Mouse (Mus musculus) neural tube, embryonic 15.5 days (tissue): ENCODE results near the gene Shq1. TPM values are rescaled to one million over a fixed set of nuclear protein-coding genes. Genes with fewer than 3 reads are reported as not detected.

Source experiments
- ATAC-seq: fragments of 200-750 bp; cut with Nextera tagmentation; 2 replicates; pipeline ENCODE4 v1.8.0; 2017; ENCODE audit warnings: mild to moderate bottlenecking, moderate TSS enrichment, moderate library complexity; ENCODE audit not compliant: low FRiP score
- H3K27ac ChIP-seq: fragments of 300-500 bp; sonication (generic); replicated peaks from 2 replicates; pipeline ENCODE4 v1.5.1; 2015; ENCODE audit warnings: mild to moderate bottlenecking, inconsistent platforms
- H3K27me3 ChIP-seq: fragments of 300-500 bp; sonication (generic); replicated peaks from 2 replicates; pipeline ENCODE4 v1.6.1; 2015; ENCODE audit warnings: inconsistent platforms
- H3K36me3 ChIP-seq: fragments of 300-500 bp; sonication (generic); 2 replicates; pipeline ENCODE4 v1.6.1; 2015; ENCODE audit warnings: inconsistent platforms
- H3K4me1 ChIP-seq: fragments of 300-500 bp; sonication (generic); 2 replicates; pipeline ENCODE4 v1.6.1; 2015; ENCODE audit warnings: inconsistent platforms
- H3K4me2 ChIP-seq: fragments of 300-500 bp; sonication (generic); 2 replicates; pipeline ENCODE4 v1.6.1; 2015; ENCODE audit warnings: inconsistent platforms, mild to moderate bottlenecking, moderate library complexity
- H3K4me3 ChIP-seq: fragments of 300-500 bp; sonication (generic); replicated peaks from 2 replicates; pipeline ENCODE4 v1.5.1; 2015; ENCODE audit warnings: mild to moderate bottlenecking, inconsistent platforms
- H3K9ac ChIP-seq: fragments of 300-500 bp; sonication (generic); replicated peaks from 2 replicates; pipeline ENCODE4 v1.6.1; 2015; ENCODE audit warnings: mild to moderate bottlenecking, inconsistent platforms
- H3K9me3 ChIP-seq: fragments of 300-500 bp; sonication (generic); replicated peaks from 2 replicates; pipeline ENCODE4 v1.6.1; 2016; ENCODE audit warnings: inconsistent platforms
- WGBS: fragments of 180-500 bp; shearing (Covaris S2); methylation state at CpG from one replicate; pipeline ENCODE4 v1.1.7; 2015; ENCODE audit warnings: mixed read lengths; 5-methylcytosine and 5-hydroxymethylcytosine counted together
- polyA plus RNA-seq: library from polyadenylated mRNA; unstranded; fragments of >200 nt; fragmentation: Nextera tagmentation; extraction: Ambion mirVana; gene quantifications from 2 replicates; pipeline ENCODE4 v1.2.1, GENCODE M21; 2015

The Shq1 gene
- polyA plus RNA-seq, 1 experiment from 2014 or later = 8.9 TPM

DNA sequence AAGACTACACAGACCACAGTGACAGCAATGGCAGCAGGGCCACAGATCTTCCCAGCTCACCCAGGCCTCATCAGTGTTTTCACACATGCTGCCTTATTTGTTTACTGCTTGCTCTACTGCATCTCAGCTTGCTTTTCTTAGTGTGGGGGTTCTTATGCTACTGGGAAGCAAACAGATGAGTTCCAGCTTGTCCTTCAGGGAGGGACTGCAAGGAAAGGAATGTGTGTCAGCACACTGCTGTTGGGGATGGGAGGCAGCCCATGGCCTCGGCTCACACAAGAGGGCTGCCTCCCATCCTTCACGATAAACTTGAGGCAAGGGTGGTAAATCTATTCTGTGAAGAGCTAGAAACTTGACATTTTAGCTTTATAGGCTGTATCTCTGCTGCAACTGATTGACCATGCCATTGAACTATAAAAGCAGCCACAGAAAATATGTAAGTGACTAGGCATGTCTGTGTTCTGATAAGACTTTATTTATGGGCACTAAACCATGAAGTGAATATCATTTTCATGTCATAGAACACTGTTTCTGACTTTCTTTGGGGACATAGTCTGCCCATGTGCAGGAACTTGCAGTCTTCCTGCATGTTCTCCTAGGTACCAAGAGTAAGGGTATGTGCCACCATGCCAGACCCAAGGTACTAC, 48.0 kb downstream of the Shq1 start:
- Histone ChIP-seq H3K27me3 (no peaks in the 10 kb centered on the region), H3K4me1 (no peaks in the 10 kb centered on the region), H3K4me2 (no peak overlapping the region), H3K9ac (no peak overlapping the region), H3K4me3 (no peak overlapping the region), H3K9me3 (no peaks in the 10 kb centered on the region), H3K36me3 (no peaks in the 10 kb centered on the region), H3K27ac (no peak overlapping the region)
- ATAC-seq = no peak
- WGBS = 72% methylated on average over 2 of the region's 2 CpGs

DNA sequence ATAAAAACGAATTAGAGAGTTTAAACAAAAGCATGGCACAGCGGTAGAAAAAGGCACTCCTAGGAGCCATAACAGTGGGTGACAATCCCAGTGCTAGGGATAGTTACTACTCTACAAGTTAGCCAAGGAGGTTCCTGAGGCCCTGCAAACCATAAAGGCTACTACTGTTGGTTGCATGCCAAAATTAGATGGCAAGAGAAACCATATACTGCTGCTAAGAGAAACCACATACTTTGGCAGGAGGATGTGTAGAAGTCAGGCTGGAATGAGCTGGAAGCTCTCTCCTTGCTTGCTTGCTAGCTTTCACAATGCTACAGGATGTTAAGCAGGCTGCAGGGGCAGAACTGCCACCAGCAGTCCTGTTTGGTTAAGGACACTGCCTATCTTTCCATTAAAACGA, 50.5 kb downstream of the Shq1 start:
- Histone ChIP-seq H3K27ac (no peak overlapping the region), H3K9ac (no peak overlapping the region), H3K27me3 (no peaks in the 10 kb centered on the region), H3K4me3 (no peak overlapping the region), H3K9me3 (no peaks in the 10 kb centered on the region), H3K4me1 (no peaks in the 10 kb centered on the region), H3K4me2 (no peak overlapping the region), H3K36me3 (no peaks in the 10 kb centered on the region)
- WGBS = 67% methylated on average over 3 of the region's 3 CpGs
- ATAC-seq = no peak

DNA sequence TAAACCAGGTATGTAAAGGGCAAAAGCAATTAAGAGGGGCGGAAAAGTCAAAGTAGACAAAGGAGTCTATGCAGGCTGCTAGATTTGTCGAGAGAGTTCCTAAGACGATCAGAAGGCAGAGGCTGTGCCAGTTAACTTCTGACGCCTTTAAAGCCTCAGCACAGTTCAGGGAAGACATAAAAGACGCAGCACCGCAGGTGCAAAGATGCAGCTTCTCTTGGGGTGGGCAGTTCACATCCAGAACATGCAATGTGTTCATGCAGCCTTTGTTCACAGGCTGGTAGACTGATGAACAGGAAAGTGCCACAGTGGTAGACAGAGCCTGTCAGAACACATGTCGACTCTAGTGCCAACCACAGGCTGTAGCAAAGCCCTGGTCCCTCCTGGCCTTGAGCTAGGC, 51.6 kb downstream of the Shq1 start:
- no peaks in the 10 kb centered on the region for H3K27me3 ChIP-seq
- H3K9ac ChIP-seq = no peak overlapping the region
- no peaks in the 10 kb centered on the region for H3K9me3 ChIP-seq
- WGBS = 87% methylated on average over 7 of the region's 7 CpGs
- H3K4me3 ChIP-seq = no peak overlapping the region
- H3K27ac ChIP-seq = no peak overlapping the region
- peaks cover under 1% of the 10 kb centered on the region for H3K4me1 ChIP-seq
- ATAC-seq = no peak
- no peaks in the 10 kb centered on the region for H3K36me3 ChIP-seq
- no peak overlapping the region for H3K4me2 ChIP-seq

DNA sequence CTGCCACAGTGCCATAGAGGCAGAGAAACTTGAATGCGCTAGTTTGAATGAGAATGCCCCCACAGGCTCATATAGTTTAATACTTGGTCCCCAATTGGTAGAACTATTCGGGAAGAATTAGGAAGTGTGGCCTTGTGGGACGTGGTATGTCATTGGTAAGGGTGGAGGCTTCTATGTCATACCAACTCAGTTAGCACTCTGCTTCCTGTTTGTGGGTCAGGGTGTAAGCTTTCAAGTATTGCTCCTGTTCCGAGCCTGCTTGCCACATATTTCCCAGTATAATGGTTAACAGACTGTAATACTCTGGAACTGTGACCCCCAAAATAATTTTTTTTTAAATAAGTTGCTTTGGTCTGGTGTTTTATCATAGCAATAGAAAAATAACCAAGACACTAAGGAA, 54.8 kb downstream of the Shq1 start:
- no peak overlapping the region for H3K4me2 ChIP-seq
- ATAC-seq = no peak
- WGBS = 96% methylated on average over 4 of the region's 4 CpGs

GRCm38 (mm10) chr6:100613593-100614267, 57.2 kb downstream of the Shq1 start:
- Histone ChIP-seq H3K9ac (no peak overlapping the region), H3K9me3 (no peaks in the 10 kb centered on the region), H3K4me2 (no peak overlapping the region), H3K36me3 (no peaks in the 10 kb centered on the region), H3K27me3 (no peaks in the 10 kb centered on the region), H3K4me3 (no peak overlapping the region), H3K4me1 (peaks cover 7% of the 10 kb centered on the region), H3K27ac (no peak overlapping the region)
- ATAC-seq = no peak
- WGBS = 32% methylated on average over 6 of the region's 6 CpGs

More for the DNA sequence above, 54.8 kb downstream of the Shq1 start:
- H3K27ac ChIP-seq = no peak overlapping the region
- peaks cover 7% of the 10 kb centered on the region for H3K4me1 ChIP-seq
- no peak overlapping the region for H3K9ac ChIP-seq
- H3K27me3 ChIP-seq = no peaks in the 10 kb centered on the region
- H3K4me3 ChIP-seq = no peak overlapping the region
- H3K9me3 ChIP-seq = no peaks in the 10 kb centered on the region
- H3K36me3 ChIP-seq = no peaks in the 10 kb centered on the region

DNA sequence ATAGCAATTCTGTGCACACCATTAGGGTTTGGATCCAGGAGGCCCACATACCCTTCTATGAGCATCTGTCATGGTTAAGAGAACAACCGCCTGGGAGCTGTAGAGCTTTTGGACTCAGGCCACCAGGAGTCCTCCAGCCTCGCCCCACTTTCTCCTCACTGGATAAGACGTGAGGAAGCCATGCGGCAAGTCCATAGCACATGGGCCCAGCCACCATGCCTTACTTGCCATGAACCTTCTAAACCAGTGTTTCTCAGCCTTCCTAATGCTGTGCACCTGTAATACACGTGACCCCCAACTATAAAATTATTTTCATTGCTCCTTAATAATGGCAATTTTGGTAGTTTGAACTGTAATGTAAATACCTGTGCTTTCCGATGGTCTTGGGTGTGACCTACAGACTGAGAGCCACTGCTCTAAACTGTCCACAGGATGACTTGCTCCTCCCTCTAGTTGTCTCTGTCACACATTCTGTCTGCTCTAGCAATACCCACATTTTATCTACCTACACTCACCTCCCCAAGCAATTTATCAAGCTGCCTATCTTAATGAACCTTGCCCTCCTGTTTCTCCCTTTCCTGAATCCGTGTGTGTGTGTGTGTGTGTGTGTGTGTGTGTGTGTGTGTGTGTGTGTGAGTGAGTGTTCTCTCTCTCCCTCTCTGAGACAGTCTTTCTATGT, 59.9 kb downstream of the Shq1 start:
- no peak for ATAC-seq
- no peaks in the 10 kb centered on the region for H3K9me3 ChIP-seq
- H3K27ac ChIP-seq = no peak overlapping the region
- 92% methylated on average over 7 of the region's 7 CpGs for WGBS
- H3K27me3 ChIP-seq = no peaks in the 10 kb centered on the region
- no peak overlapping the region for H3K4me3 ChIP-seq
- H3K9ac ChIP-seq = no peak overlapping the region
- H3K4me1 ChIP-seq = peaks cover 7% of the 10 kb centered on the region
- H3K36me3 ChIP-seq = no peaks in the 10 kb centered on the region
- H3K4me2 ChIP-seq = no peak overlapping the region

DNA sequence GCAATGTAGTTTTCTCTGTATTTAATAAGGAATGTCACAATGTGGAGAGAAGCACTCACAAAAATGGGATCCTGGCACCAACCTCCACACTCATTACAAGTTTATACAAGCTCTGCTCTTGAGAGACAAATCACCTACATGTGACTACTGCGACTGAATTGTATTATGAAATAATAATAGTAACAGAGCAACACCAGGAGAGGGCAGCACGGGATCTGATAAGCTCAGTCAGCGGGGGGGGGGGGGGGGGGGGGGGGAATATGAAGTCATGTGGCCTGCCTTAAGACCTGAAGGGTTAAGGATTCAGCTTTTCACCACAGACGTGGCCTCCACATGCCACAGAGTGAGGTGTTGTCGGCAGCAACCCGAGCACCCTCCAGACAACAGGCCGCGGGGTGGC, 60.8 kb downstream of the Shq1 start:
- H3K27ac ChIP-seq = no peak overlapping the region
- ATAC-seq = no peak
- H3K4me1 ChIP-seq = peaks cover 7% of the 10 kb centered on the region
- H3K27me3 ChIP-seq = no peaks in the 10 kb centered on the region
- 86% methylated on average over 7 of the region's 8 CpGs for WGBS
- H3K4me3 ChIP-seq = no peak overlapping the region
- H3K9me3 ChIP-seq = no peaks in the 10 kb centered on the region
- H3K9ac ChIP-seq = no peak overlapping the region
- no peaks in the 10 kb centered on the region for H3K36me3 ChIP-seq
- no peak overlapping the region for H3K4me2 ChIP-seq

- H3K4me3 ChIP-seq = no peak overlapping the region
- H3K9me3 ChIP-seq = no peaks in the 10 kb centered on the region
- WGBS = 90% methylated on average over 3 of the region's 3 CpGs
- no peak overlapping the region for H3K27ac ChIP-seq
- peaks cover 6% of the 10 kb centered on the region for H3K4me1 ChIP-seq
- H3K27me3 ChIP-seq = no peaks in the 10 kb centered on the region
- H3K9ac ChIP-seq = no peak overlapping the region
- ATAC-seq = no peak
- H3K36me3 ChIP-seq = no peaks in the 10 kb centered on the region
- no peak overlapping the region for H3K4me2 ChIP-seq
Observed at GRCm38 (mm10) chr6:100609256-100609655, 61.7 kb downstream of the Shq1 start.

GRCm38 (mm10) chr6:100608429-100608828, 62.5 kb downstream of the Shq1 start:
- H3K4me3 ChIP-seq = no peak overlapping the region
- WGBS = 93% methylated on average over 3 of the region's 3 CpGs
- H3K36me3 ChIP-seq = no peaks in the 10 kb centered on the region
- H3K4me2 ChIP-seq = no peak overlapping the region
- no peaks in the 10 kb centered on the region for H3K9me3 ChIP-seq
- no peaks in the 10 kb centered on the region for H3K27me3 ChIP-seq
- peaks cover 3% of the 10 kb centered on the region; the same call in 1 of the 2 replicates for H3K4me1 ChIP-seq
- no peak for ATAC-seq
- H3K9ac ChIP-seq = no peak overlapping the region
- H3K27ac ChIP-seq = no peak overlapping the region

GRCm38 (mm10) chr6:100606805-100607204, 64.2 kb downstream of the Shq1 start:
- Histone ChIP-seq H3K27me3 (no peaks in the 10 kb centered on the region), H3K4me3 (no peak overlapping the region), H3K4me1 (peaks cover 3% of the 10 kb centered on the region; the same call in 1 of the 2 replicates), H3K27ac (no peak overlapping the region), H3K9ac (no peak overlapping the region), H3K9me3 (no peaks in the 10 kb centered on the region), H3K36me3 (no peaks in the 10 kb centered on the region), H3K4me2 (no peak overlapping the region)
- WGBS = 88% methylated on average over 4 of the region's 4 CpGs
- no peak for ATAC-seq

GRCm38 (mm10) chr6:100603702-100604101, 67.3 kb downstream of the Shq1 start:
- no peak overlapping the region for H3K9ac ChIP-seq
- H3K36me3 ChIP-seq = no peaks in the 10 kb centered on the region
- WGBS = 46% methylated on average over 6 of the region's 6 CpGs
- no peaks in the 10 kb centered on the region for H3K27me3 ChIP-seq
- H3K27ac ChIP-seq = no peak overlapping the region
- no peaks in the 10 kb centered on the region for H3K9me3 ChIP-seq
- no peak overlapping the region for H3K4me2 ChIP-seq
- no peak for ATAC-seq
- peaks cover 3% of the 10 kb centered on the region; the same call in 1 of the 2 replicates for H3K4me1 ChIP-seq
- H3K4me3 ChIP-seq = no peak overlapping the region

GRCm38 (mm10) chr6:100601634-100602033, 69.3 kb downstream of the Shq1 start:
- no peak overlapping the region for H3K27ac ChIP-seq
- no peak for ATAC-seq
- no peak overlapping the region for H3K9ac ChIP-seq
- H3K4me1 ChIP-seq = peaks cover 3% of the 10 kb centered on the region; the same call in 1 of the 2 replicates
- no peak overlapping the region for H3K4me2 ChIP-seq
- H3K9me3 ChIP-seq = no peaks in the 10 kb centered on the region
- H3K27me3 ChIP-seq = no peaks in the 10 kb centered on the region
- H3K4me3 ChIP-seq = no peak overlapping the region
- WGBS = 86% methylated on average over 6 of the region's 6 CpGs
- no peaks in the 10 kb centered on the region for H3K36me3 ChIP-seq
